Mouse (Mus musculus): Measurements from ENCODE around the gene Pdzd3.
"Not testable (repeated sequence)": the region's sequence is repeated elsewhere in the genome, so short reads cannot be mapped to it uniquely, and the experiment has no call there.

Gene Pdzd3

GRCm38 (mm10) chr9:44251314-44251713 is at the start of gene Pdzd3:
Pdzd3 (minus strand) TSS chr9:44251471.
- DNase-seq (ENCODE audit: low read depth), result no peak

DNA sequence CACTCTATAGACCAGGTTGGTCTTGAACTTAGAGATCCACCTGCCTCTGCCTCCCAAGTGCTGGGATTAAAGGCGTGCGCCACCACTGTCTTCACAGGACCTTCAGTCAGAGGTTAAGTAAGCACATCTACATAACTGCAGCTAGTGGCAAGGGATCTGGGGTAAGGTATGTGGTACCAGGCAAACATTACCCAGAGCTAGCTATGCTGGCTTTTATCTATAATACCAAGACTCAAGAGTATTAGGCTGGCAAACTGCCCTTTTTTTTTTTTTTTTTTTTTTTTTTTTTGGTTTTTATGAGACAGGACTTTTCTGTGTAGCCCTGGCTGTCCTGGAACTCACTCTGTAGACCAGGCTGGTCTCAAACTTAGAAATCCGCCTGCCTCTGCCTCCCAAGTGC is 48.7 kb upstream of the Pdzd3 start:
- DNase-seq (ENCODE audit: low read depth), result not testable (repeated sequence)

DNA sequence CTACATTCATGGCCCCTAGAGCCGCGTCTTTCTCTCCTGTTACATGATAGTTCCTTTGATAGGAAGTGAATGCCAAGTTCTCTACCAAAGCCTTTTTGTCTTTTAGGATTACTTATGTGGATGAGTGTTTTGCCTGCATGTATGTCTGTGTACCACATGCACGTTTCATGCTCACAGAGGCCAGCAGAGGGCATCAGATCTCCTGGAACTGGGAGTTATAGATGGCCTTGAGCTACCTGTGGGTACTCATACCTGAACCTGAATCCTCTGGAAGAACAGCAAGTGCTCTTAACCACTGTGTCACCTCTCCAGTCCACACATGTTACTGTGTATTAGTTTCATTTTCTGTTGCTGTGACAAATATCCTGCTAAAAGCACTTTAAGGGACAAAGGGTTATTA is 41.2 kb upstream of the Pdzd3 start:
- peak; percentile 56 for DNase-seq (ENCODE audit: low read depth)

DNA sequence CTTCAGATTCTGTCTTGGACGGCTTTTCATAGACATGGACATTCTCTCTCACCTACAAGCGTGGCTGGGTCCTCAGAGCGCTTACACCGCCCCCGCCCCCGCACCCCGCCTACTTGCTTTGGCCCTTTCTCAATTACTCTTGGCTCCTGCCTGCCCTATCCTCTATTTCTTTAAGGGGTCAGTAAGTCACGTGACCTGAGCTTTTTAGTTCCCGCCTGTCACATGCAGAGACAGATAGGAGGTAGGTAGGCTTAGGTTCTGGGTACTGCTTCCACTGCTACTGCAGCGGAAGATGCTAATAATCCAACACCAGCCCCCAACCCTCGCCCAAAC is 37.7 kb upstream of the Pdzd3 start:
- no peak for DNase-seq (ENCODE audit: low read depth)

DNA sequence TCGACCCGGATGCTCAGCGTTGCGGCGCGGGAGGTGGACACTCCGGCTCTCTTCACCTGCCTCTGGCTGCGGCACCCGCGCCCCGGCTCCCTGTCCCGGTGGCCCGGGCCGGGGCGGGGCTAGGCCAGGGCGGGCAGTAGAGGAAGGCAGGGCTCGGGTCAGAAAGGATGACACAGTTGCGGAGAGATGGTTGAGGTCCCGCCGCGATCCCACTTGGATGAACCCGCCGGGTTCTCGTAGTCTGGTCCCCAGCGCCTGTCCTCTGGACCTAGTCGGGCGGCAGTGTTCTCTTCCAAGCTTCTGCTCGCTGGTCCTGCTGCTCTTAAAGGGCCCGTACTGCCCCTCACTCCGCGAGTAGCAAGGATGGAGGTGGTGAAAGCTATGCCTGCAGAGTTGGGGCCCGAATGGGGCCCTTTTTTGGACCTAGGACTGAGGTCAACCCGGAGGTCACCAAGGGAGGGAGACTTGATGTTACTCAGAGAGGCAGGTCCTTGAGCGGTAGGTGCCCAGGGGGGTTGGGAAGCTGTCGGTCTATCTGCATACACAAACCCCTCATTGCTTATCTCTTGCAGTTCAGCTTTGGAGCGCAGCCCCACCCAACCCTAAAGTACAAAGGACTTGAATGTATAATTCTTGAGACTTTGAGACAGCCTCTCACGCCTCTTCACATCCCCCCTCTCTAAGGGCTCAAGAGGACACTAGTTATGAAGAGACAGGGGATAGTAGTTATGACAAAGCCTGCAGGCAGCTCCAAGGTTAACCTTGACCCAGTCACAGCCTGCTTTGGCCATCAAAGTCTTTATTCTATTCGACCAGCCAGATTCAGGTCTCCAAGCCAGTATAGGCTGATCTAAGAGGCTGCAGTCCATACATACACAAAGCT is 37.0 kb upstream of the Pdzd3 start, which contains the start of gene Abcg4:
Gene Abcg4 (minus strand): TSS at position 540 of the 883 bp plus-strand sequence.
- no peak for DNase-seq (ENCODE audit: low read depth)

DNA sequence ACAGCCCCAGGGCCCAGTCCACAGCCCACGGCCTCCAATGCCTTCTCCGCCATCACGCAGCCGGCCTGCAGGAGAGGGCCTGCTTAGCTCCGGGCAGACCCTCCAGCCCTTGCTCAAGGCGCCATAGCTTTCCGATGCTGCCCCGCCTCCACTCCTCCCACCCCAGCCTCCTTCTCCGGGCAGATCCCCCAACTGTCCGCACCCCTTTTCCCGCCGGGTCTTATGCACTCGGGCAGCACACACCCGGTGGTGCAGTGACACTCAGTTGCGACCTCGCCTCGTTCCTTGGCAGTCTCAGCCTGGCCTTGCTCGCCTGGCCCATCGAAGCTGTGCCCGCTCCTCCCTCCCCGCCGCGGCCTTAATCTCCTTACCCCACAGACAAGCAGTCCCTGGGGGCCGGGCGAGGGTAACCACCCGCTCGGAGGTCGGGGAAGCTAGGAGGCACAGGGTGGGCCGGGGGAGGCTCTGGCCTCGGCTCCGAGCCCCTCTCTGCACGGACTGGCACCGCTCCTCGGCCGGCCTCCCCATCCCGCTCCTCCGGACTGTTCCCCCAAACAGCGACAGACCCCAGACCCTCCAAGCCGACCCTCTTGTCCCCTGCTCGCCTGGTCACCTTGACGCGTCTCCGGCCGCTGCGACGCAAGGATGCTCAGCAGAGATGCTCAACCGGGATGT is 36.3 kb upstream of the Pdzd3 start:
- DNase-seq (ENCODE audit: low read depth), result no peak

DNA sequence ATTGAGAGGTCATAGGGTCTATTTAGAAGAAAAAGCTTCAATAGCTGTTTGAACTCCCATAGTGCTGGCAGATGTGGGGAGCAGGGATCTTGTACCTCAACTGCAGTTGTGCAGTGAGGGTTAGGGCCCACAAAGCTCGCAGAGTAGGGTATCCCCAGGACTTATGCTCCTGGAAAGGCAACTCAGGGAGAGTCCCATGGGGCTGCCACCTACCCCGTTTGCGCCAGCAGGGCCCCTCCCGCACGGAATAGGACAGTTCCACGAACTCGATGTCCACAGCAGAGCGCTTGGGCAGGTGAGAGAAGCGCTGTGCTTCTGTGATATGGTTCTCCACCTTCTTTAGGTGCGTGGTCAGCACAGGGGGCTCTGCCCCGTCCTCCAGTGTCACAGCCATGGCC is 35.7 kb upstream of the Pdzd3 start:
- no peak for DNase-seq (ENCODE audit: low read depth)

- no peak for DNase-seq (ENCODE audit: low read depth)
These were observed 35.1 kb upstream of the Pdzd3 start for GRCm38 (mm10) chr9:44286256-44286850.

GRCm38 (mm10) chr9:44283183-44283582 is 31.9 kb upstream of the Pdzd3 start:
- no peak for DNase-seq (ENCODE audit: low read depth)

DNA sequence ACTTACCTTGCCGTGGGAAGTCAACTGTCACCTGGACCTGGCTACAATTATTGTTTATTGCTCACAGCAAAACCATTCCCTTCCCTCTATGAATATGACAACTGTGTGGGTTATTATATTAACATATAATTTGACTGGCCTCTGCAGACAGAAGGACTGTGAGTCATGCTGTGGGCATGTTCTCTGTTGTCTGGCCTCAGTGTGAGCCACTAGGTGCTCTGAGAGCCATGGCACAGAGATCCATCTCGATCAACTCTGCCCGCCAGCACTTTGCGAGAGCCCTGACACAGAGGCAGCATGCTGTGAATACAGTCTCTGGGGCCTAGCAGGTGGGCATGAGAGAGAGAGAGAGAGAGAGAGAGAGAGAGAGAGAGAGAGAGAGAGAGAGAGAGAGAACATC is 18.7 kb upstream of the Pdzd3 start:
- DNase-seq (ENCODE audit: low read depth), result peak; percentile 21

GRCm38 (mm10) chr9:44269077-44269476 is 17.8 kb upstream of the Pdzd3 start:
- DNase-seq (ENCODE audit: low read depth), result peak; percentile 72

- DNase-seq (ENCODE audit: low read depth), result peak; percentile 94
These were observed 17.2 kb upstream of the Pdzd3 start, which contains the start of gene Nlrx1 for GRCm38 (mm10) chr9:44268432-44268831. Nlrx1 (minus strand) TSS chr9:44268599.

DNA sequence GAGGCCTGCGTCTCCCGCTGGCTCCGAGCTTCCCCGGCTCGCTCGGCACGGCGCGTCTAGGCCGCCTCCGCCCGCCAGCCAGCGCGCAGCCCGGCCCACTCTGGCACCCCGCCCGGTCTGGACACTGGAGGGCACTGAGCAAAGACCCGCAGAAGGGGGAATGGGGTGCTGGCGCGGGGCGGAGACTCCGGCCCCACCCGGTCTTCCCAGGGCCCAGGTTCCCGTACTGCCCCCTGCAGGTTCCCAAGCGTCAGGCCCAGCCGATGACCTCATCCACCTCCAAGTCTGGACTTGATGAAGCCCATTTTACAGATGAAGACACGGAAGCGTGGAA is 16.7 kb upstream of the Pdzd3 start:
- DNase-seq (ENCODE audit: low read depth), result peak; percentile 97

DNA sequence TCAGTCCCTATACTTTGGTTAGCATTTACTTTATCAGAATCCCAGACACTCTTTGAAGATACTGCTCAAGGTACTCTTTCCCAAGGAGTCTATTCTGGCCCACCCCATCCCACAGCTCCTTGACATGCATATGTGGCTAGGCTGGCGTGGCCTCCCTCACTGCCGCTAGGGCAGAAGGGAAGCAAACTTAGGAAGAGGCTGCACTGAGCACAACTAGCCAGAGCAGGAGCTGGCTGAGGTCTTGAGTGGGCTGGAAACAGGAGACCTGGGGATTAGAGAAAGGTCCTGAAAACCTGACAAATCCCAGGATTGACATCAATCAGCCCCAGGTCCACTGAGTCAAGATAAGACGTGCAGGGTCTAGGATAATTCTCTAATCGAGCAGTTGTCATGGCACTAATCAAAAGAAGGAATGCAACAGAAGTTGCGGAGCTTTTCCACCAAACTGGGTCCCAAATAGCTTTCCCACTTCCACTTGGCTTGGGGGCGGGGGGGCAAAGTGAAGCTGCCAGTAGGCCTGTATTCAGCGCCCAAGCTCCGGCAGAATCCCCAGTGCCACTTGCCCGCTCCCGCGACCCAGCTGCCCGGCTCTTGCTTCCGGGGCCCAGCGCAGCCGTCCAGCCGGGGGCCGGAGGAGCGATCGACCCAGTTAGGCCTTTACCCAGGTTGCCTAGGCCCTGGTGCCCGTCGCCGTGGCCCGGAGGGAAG is 16.2 kb upstream of the Pdzd3 start:
- peak; percentile 62 for DNase-seq (ENCODE audit: low read depth)

DNA sequence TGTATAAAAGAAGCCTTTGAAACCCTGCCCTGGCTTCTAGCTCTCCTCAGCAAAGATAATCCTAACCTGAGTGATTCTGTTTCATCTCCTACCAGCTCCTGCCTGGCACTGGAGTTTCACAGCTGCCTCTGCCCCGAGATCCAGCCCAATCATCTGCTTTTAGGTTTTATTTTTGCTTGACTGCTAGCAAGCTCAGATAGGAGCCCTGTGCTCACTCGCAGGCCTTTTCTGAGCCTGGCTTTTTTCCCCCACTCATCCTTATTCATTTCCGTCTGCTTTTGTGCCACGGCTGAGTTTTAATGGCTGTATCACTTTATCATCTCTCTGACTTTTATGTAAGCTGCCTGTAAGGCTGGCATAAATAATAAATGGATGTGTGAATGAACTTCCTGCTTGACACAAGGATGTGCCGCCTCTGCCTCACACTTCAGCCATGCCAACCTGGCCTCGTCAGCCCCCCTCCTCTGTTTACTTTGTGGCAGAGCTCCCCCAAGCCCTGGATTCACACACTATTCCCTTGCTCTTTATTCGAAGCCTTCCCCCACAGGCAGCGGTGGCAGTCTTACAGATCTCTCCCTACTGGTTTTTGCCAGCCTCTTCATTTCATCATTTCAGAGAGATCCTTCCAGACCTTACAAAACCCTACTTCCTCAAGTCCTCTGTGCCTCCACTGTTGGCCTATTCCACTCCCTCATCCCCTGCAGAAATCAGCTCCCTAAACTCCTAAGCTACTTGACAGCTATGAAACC is 15.4 kb upstream of the Pdzd3 start:
- peak; percentile 53 for DNase-seq (ENCODE audit: low read depth)

- DNase-seq (ENCODE audit: low read depth), result no peak
These were observed 10.1 kb upstream of the Pdzd3 start for GRCm38 (mm10) chr9:44261388-44261787.

DNA sequence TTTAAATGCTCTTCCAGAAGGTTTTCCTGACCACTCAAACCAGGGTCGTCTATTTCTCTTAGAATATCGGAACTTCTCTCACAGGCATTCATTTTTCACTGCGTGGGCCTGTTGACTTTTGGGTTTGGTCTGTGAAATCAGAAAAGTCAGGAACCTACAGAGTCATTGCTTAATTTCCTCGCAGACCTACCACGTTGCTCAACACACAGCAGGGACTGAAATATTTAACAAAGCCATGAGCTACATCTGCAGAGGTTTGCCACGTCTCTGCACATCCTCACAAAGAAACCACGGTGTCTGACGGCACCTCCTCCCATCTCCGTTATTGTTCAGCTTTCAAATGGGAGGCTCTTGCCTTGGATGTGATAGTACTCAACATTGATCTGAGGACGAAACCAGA is 7.7 kb upstream of the Pdzd3 start:
- peak; percentile 69 for DNase-seq (ENCODE audit: low read depth)

DNA sequence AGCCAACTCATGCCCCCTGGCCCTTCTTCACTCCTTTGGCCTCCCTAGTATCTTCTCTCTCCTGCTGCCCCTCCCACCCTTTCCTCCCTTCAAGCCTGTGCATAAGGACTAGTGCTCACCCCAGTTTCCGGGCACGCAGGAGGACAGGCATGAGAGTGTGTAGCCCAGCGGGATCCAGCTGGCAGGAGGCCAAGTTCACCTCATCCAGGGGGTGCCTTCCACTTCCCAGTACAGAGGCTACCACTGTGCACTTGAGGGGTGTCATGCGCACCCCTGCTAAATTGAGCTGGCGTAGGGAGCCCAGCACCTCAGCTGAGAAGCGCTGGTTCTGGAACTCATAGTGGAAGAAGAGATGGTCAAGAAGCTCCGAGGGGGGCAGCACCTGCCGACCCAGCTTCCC is 4.9 kb upstream of the Pdzd3 start:
- DNase-seq (ENCODE audit: low read depth), result no peak

DNA sequence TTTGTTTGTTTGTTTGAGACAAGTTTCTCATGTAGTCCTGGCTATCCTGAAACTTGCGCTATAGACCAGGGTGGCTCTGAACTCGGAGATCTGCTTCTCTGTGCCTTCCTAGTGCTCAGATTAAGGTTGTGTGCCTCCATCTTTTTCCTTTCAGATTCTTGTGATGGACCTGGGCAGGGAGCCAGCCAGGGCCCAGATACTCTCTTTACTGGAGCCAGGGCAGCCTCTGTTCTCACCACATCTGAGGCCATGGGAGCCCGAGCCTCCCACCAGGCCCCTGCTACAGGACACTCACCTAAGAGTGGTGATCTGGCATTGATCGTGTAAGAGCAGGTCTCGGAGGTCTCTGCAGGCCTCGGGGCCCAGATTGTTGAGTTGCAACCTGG is 3.9 kb upstream of the Pdzd3 start:
- DNase-seq (ENCODE audit: low read depth), result no peak

DNA sequence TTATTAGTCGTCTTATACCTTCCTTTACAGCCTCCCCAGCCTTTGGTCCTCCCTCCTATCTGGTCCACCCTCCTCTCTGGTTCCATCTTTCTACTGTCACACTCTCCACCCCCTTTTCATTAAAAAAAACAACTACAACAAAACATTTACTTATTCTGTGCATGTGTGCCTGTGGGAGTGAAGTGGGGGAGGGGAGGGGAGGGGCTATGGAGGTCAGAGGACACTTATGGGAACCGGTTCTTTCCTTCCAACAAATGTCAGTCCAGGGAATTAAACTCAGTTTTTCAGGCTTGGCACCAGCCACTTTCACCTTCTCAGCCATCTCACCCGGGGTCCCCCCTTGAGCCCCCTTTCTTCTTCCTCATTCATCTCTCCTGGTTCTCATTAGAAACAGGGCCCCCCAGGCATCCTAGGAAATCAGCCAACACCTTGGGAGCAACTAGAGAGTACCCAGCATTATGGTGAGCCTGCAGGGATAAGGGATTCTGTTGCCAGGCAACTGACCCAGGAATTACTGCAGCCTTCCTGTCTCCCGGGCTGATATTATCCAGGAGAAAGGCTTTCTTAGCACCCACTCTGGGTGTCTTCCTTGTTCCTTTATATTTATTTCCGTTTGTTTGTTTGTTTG is 3.4 kb upstream of the Pdzd3 start:
- no peak for DNase-seq (ENCODE audit: low read depth)

GRCm38 (mm10) chr9:44253441-44253840 is 2.2 kb upstream of the Pdzd3 start:
- no peak for DNase-seq (ENCODE audit: low read depth)
